Mouse (Mus musculus) MEL (cell line): ENCODE results near the gene Hgf. TPM values are rescaled to one million over a fixed set of nuclear protein-coding genes. Genes with fewer than 3 reads are reported as not detected.

ENCODE experiments used
- DNase-seq: peaks from one replicate; pipeline ENCODE4 v3.0.0; 2011; ENCODE audit warnings: low read depth, low spot score
- H3K27ac ChIP-seq: 2 replicates; pipeline ENCODE4 v1.5.1; 2012; ENCODE audit warnings: low read depth, mild to moderate bottlenecking, control low read depth, low read length, moderate library complexity; ENCODE audit not compliant: control insufficient read depth
- H3K27me3 ChIP-seq, 2 experiments: fragments of 150-350 bp in 1 of 2; sonication (generic) in 1 of 2; 2 replicates each; pipeline ENCODE4 v1.6.1; 2012; ENCODE audit warnings: low read length in 2 of 2, mild to moderate bottlenecking in 2 of 2, improper control_type of control experiment in 1 of 2, moderate library complexity in 1 of 2; ENCODE audit not compliant: insufficient read depth in 2 of 2, control insufficient read depth in 1 of 2
- H3K36me3 ChIP-seq, 2 experiments: 2 replicates each; pipeline ENCODE4 v1.6.1; 2012 to 2014; ENCODE audit warnings: low read length in 2 of 2, improper control_type of control experiment in 1 of 2, inconsistent platforms in 1 of 2, mild to moderate bottlenecking in 1 of 2; ENCODE audit not compliant: insufficient read depth in 2 of 2, control insufficient read depth in 1 of 2
- H3K4me1 ChIP-seq, 2 experiments: fragments of 150-350 bp in 1 of 2; sonication (generic) in 1 of 2; 2 replicates each; pipeline ENCODE4 v1.6.1; 2012; ENCODE audit warnings: low read length in 2 of 2, improper control_type of control experiment in 1 of 2, mild to moderate bottlenecking in 1 of 2; ENCODE audit not compliant: insufficient read depth in 2 of 2, control insufficient read depth in 1 of 2
- H3K4me3 ChIP-seq, 2 experiments: fragments of 150-350 bp in 1 of 2; sonication (generic) in 1 of 2; 2 replicates each; pipeline ENCODE4 v1.5.1; 2012; ENCODE audit warnings: low read depth in 2 of 2, low read length in 2 of 2, mild to moderate bottlenecking in 2 of 2, moderate library complexity in 2 of 2, control low read depth in 1 of 2, improper control_type of control experiment in 1 of 2; ENCODE audit not compliant: control insufficient read depth in 1 of 2, insufficient read depth in 1 of 2
- H3K79me2 ChIP-seq: 2 replicates; pipeline ENCODE4 v1.6.1; 2012; ENCODE audit warnings: mild to moderate bottlenecking, low read length, moderate library complexity; ENCODE audit not compliant: control insufficient read depth, poor library complexity, insufficient read depth
- H3K9ac ChIP-seq: 2 replicates; pipeline ENCODE4 v1.6.1; 2012; ENCODE audit warnings: low read depth, mild to moderate bottlenecking, control low read depth, low read length, moderate library complexity; ENCODE audit not compliant: control insufficient read depth, poor library complexity, severe bottlenecking
- H3K9me3 ChIP-seq: fragments of 150-350 bp; sonication (generic); replicated peaks from 2 replicates; pipeline ENCODE4 v1.6.1; 2012; ENCODE audit warnings: mild to moderate bottlenecking, low read length, improper control_type of control experiment, moderate library complexity; ENCODE audit not compliant: insufficient read depth
- BHLHE40 ChIP-seq: IDR thresholded peaks from 2 replicates; pipeline ENCODE4 v1.6.1; 2012; ENCODE audit warnings: low read depth, mild to moderate bottlenecking, inconsistent platforms, low read length, improper control_type of control experiment, borderline replicate concordance
- E2F4 ChIP-seq: IDR thresholded peaks from 2 replicates; pipeline ENCODE4 v1.6.1; 2011; ENCODE audit warnings: low read depth, low read length, improper control_type of control experiment, borderline replicate concordance
- ELF1 ChIP-seq: IDR thresholded peaks from 2 replicates; pipeline ENCODE4 v1.6.1; 2014; ENCODE audit warnings: low read depth, mild to moderate bottlenecking, inconsistent platforms, low read length, improper control_type of control experiment, moderate library complexity
- GABPA ChIP-seq: IDR thresholded peaks from 2 replicates; pipeline ENCODE4 v1.6.1; 2012; ENCODE audit warnings: low read depth, mild to moderate bottlenecking, inconsistent platforms, low read length, improper control_type of control experiment, moderate library complexity
- GATA1 ChIP-seq: IDR thresholded peaks from 2 replicates; pipeline ENCODE4 v1.6.1; 2011; ENCODE audit warnings: low read depth, low read length, improper control_type of control experiment
- HCFC1 ChIP-seq: IDR thresholded peaks from 2 replicates; pipeline ENCODE4 v1.6.1; 2012; ENCODE audit warnings: low read depth, mild to moderate bottlenecking, inconsistent platforms, low read length, improper control_type of control experiment, moderate library complexity
- KAT2A ChIP-seq: conservative IDR thresholded peaks from 2 replicates; pipeline ENCODE4 v1.6.1; 2012; ENCODE audit warnings: low read depth, low read length, improper control_type of control experiment, inconsistent platforms
- MAX ChIP-seq: IDR thresholded peaks from 2 replicates; pipeline ENCODE4 v1.6.1; 2011; ENCODE audit warnings: low read length, improper control_type of control experiment
- MYC ChIP-seq: IDR thresholded peaks from 2 replicates; pipeline ENCODE4 v1.6.1; 2011; ENCODE audit warnings: low read depth, mild to moderate bottlenecking, low read length, improper control_type of control experiment, moderate library complexity
- NRF1 ChIP-seq: IDR thresholded peaks from 2 replicates; pipeline ENCODE4 v1.6.1; 2014; ENCODE audit warnings: low read depth, mild to moderate bottlenecking, inconsistent platforms, low read length, improper control_type of control experiment, moderate library complexity; ENCODE audit not compliant: poor library complexity, insufficient read depth, severe bottlenecking
- POLR2A ChIP-seq, 2 experiments: IDR thresholded peaks; 2 replicates each; pipeline ENCODE4 v1.6.1; 2011 to 2012; ENCODE audit warnings: low read length in 2 of 2, mild to moderate bottlenecking in 2 of 2, control low read depth in 1 of 2, improper control_type of control experiment in 1 of 2, low read depth in 1 of 2, moderate library complexity in 1 of 2; ENCODE audit not compliant: control insufficient read depth in 1 of 2, insufficient read depth in 1 of 2, poor library complexity in 1 of 2
- POLR2AphosphoS5 ChIP-seq: IDR thresholded peaks from 2 replicates; pipeline ENCODE4 v1.6.1; 2012; ENCODE audit warnings: low read depth, borderline replicate concordance, mild to moderate bottlenecking, inconsistent platforms, low read length, moderate library complexity, mixed read lengths
- TAL1 ChIP-seq: IDR thresholded peaks from 2 replicates; pipeline ENCODE4 v1.6.1; 2012; ENCODE audit warnings: mild to moderate bottlenecking, inconsistent platforms, low read length, moderate library complexity, mixed read lengths
- TBP ChIP-seq: IDR thresholded peaks from 2 replicates; pipeline ENCODE4 v1.8.0; 2011; ENCODE audit warnings: low read depth, low read length, improper control_type of control experiment
- UBTF ChIP-seq: IDR thresholded peaks from 2 replicates; pipeline ENCODE4 v1.6.1; 2012; ENCODE audit warnings: low read depth, mild to moderate bottlenecking, inconsistent platforms, low read length, improper control_type of control experiment, moderate library complexity, borderline replicate concordance; ENCODE audit not compliant: insufficient read depth
- USF1 ChIP-seq: IDR thresholded peaks from 2 replicates; pipeline ENCODE4 v1.6.1; 2014; ENCODE audit warnings: low read depth, mild to moderate bottlenecking, inconsistent platforms, low read length, improper control_type of control experiment, moderate library complexity
- USF2 ChIP-seq, 2 experiments: IDR thresholded peaks; 2 replicates each; pipeline ENCODE4 v1.6.1; 2011 to 2012; ENCODE audit warnings: improper control_type of control experiment in 2 of 2, low read length in 2 of 2, borderline replicate concordance in 1 of 2, inconsistent platforms in 1 of 2, low read depth in 1 of 2, mild to moderate bottlenecking in 1 of 2; ENCODE audit not compliant: insufficient read depth in 1 of 2
- ZC3H11A ChIP-seq: IDR thresholded peaks from 2 replicates; pipeline ENCODE4 v1.6.1; 2012; ENCODE audit warnings: low read depth, mild to moderate bottlenecking, inconsistent platforms, low read length, improper control_type of control experiment
- ZKSCAN1 ChIP-seq: IDR thresholded peaks from 2 replicates; pipeline ENCODE4 v1.6.1; 2012; ENCODE audit warnings: low read depth, mild to moderate bottlenecking, inconsistent platforms, low read length, improper control_type of control experiment, moderate library complexity
- ZMIZ1 ChIP-seq: IDR thresholded peaks from 2 replicates; pipeline ENCODE4 v1.6.1; 2012; ENCODE audit warnings: low read depth, mild to moderate bottlenecking, inconsistent platforms, low read length, improper control_type of control experiment, moderate library complexity
- ZNF384 ChIP-seq: IDR thresholded peaks from 2 replicates; pipeline ENCODE4 v1.6.1; 2012; ENCODE audit warnings: low read depth, mild to moderate bottlenecking, inconsistent platforms, low read length, improper control_type of control experiment
- polyA plus RNA-seq, 2 experiments: library from polyadenylated mRNA; stranded (reverse) in 1 of 2; unstranded in 1 of 2; fragments of >175 nt in 1 of 2; fragments of >200 nt in 1 of 2; gene quantifications; 2 replicates each; pipeline versions ENCODE4 v1.2.1 to v1.2.4; 2012; ENCODE audit warnings: low replicate concordance in 2 of 2, low read depth in 1 of 2; ENCODE audit not compliant: insufficient read length in 2 of 2, insufficient read depth in 1 of 2, missing spikeins in 1 of 2
- total RNA-seq: library from RNA; depleted of rRNA; stranded (reverse); fragments of 300-350 nt; gene quantifications from 2 replicates; pipeline ENCODE4 v1.2.3, GENCODE M21; 2012; rRNA removed

Gene Hgf
- total RNA-seq (0.10 TPM in 1 of 2 replicates, not detected in the other), polyA plus RNA-seq (not detected)

DNA sequence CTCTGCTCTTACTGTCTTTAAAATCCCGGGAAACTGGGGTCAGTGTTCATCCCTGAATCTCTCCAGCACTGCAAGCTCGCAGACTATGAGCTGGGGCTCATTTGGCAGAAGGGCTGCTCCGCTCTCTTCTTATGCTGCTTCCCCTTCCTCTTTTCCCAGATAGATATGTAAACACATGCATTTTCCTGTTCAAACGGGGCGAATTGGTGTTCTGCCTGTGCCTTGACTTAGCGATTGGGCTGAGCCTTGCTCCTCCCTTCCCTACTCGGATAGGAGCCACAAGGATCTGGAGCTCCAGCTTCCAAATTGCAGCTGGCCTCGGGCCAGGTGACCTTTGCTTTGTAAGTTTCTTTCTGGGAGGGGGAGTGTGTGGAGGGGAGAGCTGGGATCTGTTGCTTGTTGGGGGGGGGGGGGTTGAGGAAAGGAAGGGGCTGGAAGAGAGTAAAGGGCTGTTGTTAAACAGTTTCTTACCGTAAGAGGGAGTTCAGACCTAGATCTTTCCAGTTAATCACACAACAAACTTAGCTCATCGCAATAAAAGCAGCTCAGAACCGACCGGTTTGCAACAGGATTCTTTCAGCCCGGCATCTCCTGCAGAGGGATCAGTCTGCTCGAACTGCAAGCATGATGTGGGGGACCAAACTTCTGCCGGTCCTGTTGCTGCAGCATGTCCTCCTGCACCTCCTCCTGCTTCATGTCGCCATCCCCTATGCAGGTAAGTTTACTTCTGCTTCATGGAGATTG is at the start of gene Hgf:
Gene Hgf (plus strand): TSS at position 192 of the 744 bp plus-strand sequence.
- no peak for TF ChIP-seq ZMIZ1
- no peak for TF ChIP-seq BHLHE40
- no peak for TF ChIP-seq E2F4
- TF ChIP-seq TAL1: no peak
- no peak for TF ChIP-seq POLR2AphosphoS5
- no peak for TF ChIP-seq GABPA
- no peak for TF ChIP-seq KAT2A
- no peak for TF ChIP-seq ELF1
- TF ChIP-seq ZC3H11A: no peak
- TF ChIP-seq UBTF: no peak
- TF ChIP-seq NRF1: no peak
- TF ChIP-seq MAX: no peak
- no peak for TF ChIP-seq POLR2A (IDR thresholded peaks at IDR 0.05; ENCODE audit: control insufficient read depth in 1 of 2, insufficient read depth in 1 of 2, low read depth in 1 of 2, low read length in 2 of 2, poor library complexity in 1 of 2)
- TF ChIP-seq ZNF384: no peak
- TF ChIP-seq ZKSCAN1: no peak
- TF ChIP-seq TBP: no peak
- no peak for TF ChIP-seq GATA1
- TF ChIP-seq MYC: no peak
- no peak for TF ChIP-seq USF1
- TF ChIP-seq HCFC1: no peak
- Histone ChIP-seq H3K9ac (no peak within 1 kb of the TSS), H3K79me2 (no peaks in the 10 kb centered on the region), H3K9me3 (no peaks in the 10 kb centered on the region), H3K4me1 (no peaks in the 10 kb centered on the region), H3K27ac (no peak within 1 kb of the TSS), H3K27me3 (no peaks in the 10 kb centered on the region), H3K4me3 (no peak within 1 kb of the TSS), H3K36me3 (no peaks in the 10 kb centered on the region)
- no peak for DNase-seq

DNA sequence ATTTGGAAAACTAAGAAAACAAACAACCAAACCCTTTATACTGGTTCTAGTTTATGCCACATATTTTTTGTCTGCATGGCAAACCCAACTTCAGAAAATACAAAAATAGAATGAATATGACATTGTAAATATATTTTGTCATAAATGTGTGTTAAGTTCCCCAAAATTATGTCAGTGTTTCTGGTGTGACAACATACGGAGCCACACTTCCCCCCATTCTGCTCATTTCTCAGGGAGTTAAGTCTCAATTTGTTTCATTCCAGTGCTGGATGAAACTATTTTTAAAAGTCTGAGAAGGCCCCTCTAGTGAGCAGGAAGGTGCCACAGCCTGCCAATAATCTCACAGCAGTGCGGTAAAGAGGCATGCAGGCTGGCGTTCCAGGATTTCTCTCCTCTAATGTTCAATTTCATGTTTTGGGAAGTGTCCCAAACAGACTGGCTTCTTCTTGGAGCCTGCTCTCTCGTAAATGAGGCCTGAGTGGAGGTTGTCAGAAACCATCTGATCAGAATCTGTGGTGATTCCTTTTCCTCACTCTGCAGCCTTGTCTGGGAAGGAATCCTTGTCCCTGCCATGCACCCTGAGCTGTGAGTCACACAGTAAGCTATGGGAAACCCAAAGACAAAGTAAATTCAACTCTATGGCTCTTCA is 46.5 kb upstream of the Hgf start:
- Histone ChIP-seq H3K27me3 (no peaks in the 10 kb centered on the region), H3K79me2 (no peaks in the 10 kb centered on the region), H3K4me3 (no peak overlapping the region), H3K36me3 (no peaks in the 10 kb centered on the region)
- DNase-seq: no peak
- TF ChIP-seq HCFC1 (no peak), USF2 (IDR thresholded peaks at IDR 0.05; ENCODE audit: borderline replicate concordance in 1 of 2, insufficient read depth in 1 of 2, low read depth in 1 of 2, low read length in 2 of 2) (no peak), TBP (no peak)
- TF ChIP-seq, all 39 proteins: peak for 0
- no peak overlapping the region for H3K27ac ChIP-seq
- H3K4me1 ChIP-seq: no peaks in the 10 kb centered on the region
- H3K9ac ChIP-seq: no peak overlapping the region
- no peaks in the 10 kb centered on the region for H3K9me3 ChIP-seq
